Mouse (Mus musculus): ENCODE data around the gene Mansc4.

The Mansc4 gene

GRCm38 (mm10) chr6:147088517-147088916 lies 1.7 kb upstream of the Mansc4 start:
- in situ Hi-C loops (cut with MboI; ENCODE audit: unreplicated experiment in 2 of 2), result loop anchor here (5.0 to 25.0 kb wide), 7 partner anchors 41 to 1999 kb away; partner anchors contain the start of genes Bhlhe41 (in 1 of the 2) and Lrmp (in 1 of the 2)

- in situ Hi-C loops (cut with MboI; ENCODE audit: unreplicated experiment in 2 of 2), result loop anchor here (5.0 to 25.0 kb wide), 7 partner anchors 40 to 2000 kb away; partner anchors contain the start of genes Bhlhe41 (in 1 of the 2) and Lrmp (in 1 of the 2)
These were observed 904 bp upstream of the Mansc4 start for GRCm38 (mm10) chr6:147087736-147088135.

DNA sequence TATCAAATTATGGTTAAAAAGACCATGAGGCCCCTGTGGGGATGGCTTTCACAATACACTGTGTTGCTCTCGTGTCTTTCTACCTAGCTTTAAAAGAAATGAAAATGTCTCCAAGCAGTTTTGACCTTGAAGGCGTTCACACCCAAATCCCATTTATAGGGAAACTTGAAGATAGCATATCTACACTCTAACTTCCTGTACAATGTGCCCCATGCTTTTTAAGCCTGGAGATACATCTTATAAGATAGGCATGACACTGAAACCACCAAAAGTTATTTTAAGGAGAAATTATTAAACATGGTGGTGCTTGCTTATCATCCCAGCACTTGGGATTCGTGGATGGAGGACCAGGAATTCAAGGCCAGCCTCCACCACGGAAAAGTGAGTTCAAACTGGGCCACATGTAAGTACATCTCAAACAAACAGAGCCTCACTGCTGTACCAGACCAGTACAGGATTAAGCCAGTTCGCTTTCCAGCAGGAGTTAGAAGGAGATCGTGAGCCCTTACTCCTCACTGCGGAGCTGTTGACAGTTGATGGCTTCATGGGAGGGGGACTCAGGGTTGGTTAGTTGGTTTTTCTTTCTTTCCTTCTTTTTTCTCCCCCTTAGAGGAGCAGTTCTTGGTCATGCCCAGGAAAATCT lies 1.3 kb downstream of the Mansc4 start:
- in situ Hi-C loops (cut with MboI; ENCODE audit: unreplicated experiment in 2 of 2), result loop anchor here (5.0 to 25.0 kb wide), 7 partner anchors 38 to 2002 kb away; partner anchors contain the start of genes Bhlhe41 (in 1 of the 2) and Lrmp (in 1 of the 2)

- in situ Hi-C loops (cut with MboI; ENCODE audit: unreplicated experiment in 2 of 2), result loop anchor here (25.0 kb wide), 6 partner anchors 418 to 2007 kb away; partner anchors contain the start of genes Bhlhe41 (in 1 of the 2) and Lrmp (in 1 of the 2)
These were observed 6.9 kb downstream of the Mansc4 start for GRCm38 (mm10) chr6:147079919-147080318.

- in situ Hi-C loops (cut with MboI; ENCODE audit: unreplicated experiment in 2 of 2), result loop anchor here (25.0 kb wide), 6 partner anchors 415 to 2010 kb away; partner anchors contain the start of genes Bhlhe41 (in 1 of the 2) and Lrmp (in 1 of the 2)
These were observed 10.0 kb downstream of the Mansc4 start for GRCm38 (mm10) chr6:147076878-147077277.

DNA sequence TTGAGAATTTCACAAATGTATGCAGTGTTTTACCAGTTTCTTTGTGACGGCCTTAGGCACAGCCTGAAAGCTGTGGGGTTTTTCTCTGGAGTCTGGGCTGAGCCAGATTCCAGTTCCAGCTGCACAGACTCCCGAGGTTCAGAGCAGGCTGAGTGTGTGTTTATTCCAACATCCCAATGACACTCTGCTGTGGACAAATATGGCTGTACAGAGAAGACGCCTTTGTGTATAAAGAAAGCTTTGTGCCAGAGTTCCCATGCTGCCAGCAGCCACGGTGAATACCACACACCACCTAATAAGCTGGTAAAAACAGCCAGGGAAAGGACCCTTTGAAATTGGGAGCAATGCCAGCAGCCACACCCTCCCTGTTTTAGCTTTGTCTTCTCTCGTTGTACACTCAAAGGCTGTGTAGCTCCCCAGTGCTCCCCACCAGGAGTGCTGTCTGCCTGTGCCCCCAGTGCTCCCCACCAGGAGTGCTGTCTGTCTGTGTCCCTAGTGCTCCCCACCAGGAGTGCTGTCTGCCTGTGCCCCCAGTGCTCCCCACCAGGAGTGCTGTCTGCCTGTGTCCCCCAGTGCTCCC lies 10.9 kb downstream of the Mansc4 start:
- in situ Hi-C loops (cut with MboI; ENCODE audit: unreplicated experiment in 2 of 2), result loop anchor here (25.0 kb wide), 6 partner anchors 414 to 2011 kb away; partner anchors contain the start of genes Bhlhe41 (in 1 of the 2) and Lrmp (in 1 of the 2)

GRCm38 (mm10) chr6:147064944-147065261 lies 21.9 kb downstream of the Mansc4 start:
- in situ Hi-C loops (cut with MboI; ENCODE audit: unreplicated experiment in 2 of 2), result no loop called here

DNA sequence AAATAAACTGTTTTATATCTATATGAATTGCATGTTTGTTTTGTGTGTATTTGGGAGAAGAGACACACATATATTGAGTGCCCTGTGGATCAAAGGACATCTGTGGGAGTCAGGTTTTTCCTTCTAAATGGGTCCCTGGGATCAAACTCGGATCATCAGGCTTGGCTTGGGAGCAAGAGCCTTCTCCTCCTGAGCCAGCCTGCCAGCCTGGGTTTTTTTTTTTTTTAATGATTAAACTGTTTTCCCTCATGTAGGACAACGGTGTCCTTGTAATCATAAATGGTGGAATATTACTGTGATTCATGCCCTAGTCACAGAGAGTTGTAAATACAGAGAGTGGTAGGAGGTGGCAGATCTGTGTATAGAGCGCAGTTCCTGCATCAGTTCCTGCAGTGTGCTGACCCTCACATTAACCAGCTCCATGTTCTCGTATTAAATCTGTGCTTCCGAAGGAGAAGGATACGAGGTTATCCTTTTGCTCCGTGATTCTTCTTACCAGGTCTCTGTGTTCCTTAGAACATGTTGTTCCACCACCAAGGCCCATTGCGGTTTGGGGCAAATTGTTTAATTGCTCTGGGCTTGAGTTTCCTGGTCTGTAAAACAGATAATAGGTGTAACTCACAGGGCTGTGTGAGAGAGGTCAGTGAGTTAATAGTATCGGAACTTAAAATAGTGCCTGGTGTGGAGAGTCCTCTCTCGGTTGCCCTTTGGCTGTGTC lies 22.4 kb downstream of the Mansc4 start:
- in situ Hi-C loops (cut with MboI; ENCODE audit: unreplicated experiment in 2 of 2), result no loop called here

- in situ Hi-C loops (cut with MboI; ENCODE audit: unreplicated experiment in 2 of 2), result no loop called here
These were observed 24.1 kb downstream of the Mansc4 start for GRCm38 (mm10) chr6:147062694-147063093.

DNA sequence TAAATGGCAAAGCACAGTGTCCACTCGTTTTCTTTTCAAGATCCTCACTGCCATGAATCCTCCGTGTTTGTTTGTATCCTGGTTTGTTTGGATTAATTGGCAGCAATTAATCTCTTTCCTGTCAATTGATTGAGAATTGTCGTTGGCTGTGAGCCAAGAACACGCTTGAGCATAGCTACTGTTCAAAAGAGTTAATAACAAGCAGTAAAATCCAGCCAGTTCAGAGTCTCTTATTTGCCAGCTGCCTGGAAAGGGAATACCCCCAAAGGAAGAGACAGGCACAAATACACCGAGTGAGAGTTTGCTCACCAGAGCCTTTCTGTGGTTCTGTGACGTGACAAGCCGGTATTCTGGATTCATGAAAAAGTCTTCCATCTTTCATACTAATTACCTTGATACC lies 24.8 kb downstream of the Mansc4 start:
- in situ Hi-C loops (cut with MboI; ENCODE audit: unreplicated experiment in 2 of 2), result no loop called here

DNA sequence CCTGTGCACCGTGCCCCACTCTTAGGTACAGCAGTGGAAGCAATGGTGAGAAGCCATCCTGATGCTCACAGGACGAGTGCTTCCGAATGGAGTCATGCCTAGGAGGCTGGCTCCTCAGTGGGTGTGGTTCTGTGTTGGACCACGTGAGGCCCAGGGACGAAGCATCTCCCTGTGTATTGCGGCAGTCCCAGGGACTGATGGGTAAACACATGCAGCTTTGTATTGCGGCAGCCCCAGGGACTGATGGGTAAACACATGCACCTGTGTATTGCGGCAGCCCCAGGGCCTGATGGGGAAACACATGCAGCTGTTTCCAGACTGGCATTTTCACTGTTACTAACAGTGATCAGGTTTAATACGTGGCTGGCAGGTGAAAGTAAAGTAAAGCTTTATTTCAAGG lies 25.2 kb downstream of the Mansc4 start:
- in situ Hi-C loops (cut with MboI; ENCODE audit: unreplicated experiment in 2 of 2), result no loop called here

- in situ Hi-C loops (cut with MboI; ENCODE audit: unreplicated experiment in 2 of 2), result no loop called here
These were observed 27.5 kb downstream of the Mansc4 start for GRCm38 (mm10) chr6:147059326-147059725.

GRCm38 (mm10) chr6:147055374-147055977 lies 31.4 kb downstream of the Mansc4 start:
- in situ Hi-C loops (cut with MboI; ENCODE audit: unreplicated experiment in 2 of 2), result no loop called here

DNA sequence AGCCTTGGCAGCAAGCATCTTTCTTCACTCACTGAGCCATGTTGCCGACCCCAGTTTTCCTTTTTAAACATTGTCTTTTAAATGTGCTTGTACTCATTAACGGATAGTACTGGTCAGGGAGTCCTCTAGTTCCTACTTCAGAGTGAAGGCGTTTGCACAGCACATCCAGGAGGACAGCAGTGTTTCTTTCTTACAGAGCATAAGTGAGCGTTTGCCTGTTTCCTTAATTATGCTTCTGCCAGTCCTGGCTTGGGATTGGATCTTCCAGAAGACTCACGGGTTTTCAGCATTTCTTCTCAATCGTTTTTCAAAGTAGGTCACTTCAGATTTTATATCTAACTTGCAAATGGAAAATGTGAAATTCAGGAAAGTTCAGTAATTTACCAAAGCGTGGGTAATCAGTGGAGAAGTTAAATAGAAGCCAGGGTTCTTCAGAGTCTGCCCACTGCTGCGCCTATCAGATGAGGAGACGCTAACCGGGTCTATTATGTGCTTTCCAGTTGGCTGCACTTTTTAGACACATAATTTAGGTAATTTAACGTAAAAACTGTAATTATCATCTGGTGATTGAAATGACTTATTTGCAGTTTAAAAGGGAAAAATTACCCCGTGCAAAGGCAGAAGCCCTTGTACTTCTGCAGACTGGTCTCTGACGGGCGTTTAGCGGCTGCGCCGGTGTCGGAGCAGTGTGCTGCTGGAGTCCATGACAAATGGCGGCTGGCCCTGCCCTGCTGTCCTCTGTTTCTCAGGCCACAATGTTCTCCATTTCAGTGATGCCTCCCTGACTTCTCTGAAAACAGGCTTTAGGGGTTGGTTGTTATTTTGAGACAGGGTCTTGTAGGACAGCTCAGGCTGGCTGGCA lies 32.8 kb downstream of the Mansc4 start:
- in situ Hi-C loops (cut with MboI; ENCODE audit: unreplicated experiment in 2 of 2), result no loop called here

GRCm38 (mm10) chr6:147052440-147052839 lies 34.4 kb downstream of the Mansc4 start:
- in situ Hi-C loops (cut with MboI; ENCODE audit: unreplicated experiment in 2 of 2), result no loop called here

DNA sequence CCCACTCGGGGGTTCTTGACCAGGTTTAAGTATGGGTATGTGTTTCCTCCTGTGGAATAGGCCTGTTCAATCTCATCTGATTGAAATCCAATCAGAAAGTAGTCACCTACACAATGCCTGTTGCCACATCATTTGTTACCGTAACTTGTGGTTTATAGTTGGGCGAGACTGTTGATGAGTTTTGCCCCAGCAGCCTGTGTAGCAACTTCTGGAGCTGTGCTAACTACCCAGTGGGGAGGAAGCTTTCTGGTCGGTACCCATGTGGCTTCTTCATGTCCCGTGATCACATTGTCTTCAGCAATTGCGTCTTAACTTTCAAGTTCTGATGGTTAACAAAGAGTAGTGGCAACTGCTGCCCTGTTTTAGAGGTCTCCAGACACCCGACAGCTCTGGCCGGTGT lies 35.2 kb downstream of the Mansc4 start:
- in situ Hi-C loops (cut with MboI; ENCODE audit: unreplicated experiment in 2 of 2), result no loop called here

DNA sequence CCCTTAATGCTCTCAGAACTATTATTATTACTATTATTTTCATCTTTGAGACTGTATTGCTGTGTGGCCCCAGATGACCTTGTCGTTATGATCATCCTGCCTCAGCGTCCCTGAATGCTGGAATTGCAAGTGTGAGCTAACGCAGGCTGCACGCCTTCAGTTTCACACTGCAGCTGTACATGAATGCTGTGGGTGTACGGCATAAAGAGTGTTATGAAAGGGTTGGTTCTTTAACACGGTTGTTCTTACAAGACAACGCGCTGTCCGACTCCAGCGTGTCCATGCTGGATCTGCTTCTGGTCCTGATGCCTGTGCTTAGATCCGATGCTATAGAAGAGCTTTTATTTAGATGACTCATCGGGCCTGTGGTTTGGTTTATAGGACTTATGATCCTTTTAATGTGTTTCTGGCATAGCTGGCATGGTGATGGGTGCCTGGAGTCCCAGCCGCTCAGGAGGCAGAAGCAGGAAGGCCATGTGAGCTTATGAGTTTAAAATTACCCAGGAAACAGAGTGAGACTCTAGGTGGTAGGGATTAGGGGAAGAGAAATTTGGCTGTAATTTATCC lies 37.5 kb downstream of the Mansc4 start:
- in situ Hi-C loops (cut with MboI; ENCODE audit: unreplicated experiment in 2 of 2), result loop anchor here (5.0 kb wide), 1 partner anchor 38 kb away; the partner anchor contains the start of gene Mansc4 (in 2 of the 2)

GRCm38 (mm10) chr6:147043633-147044032 lies 43.2 kb downstream of the Mansc4 start:
- in situ Hi-C loops (cut with MboI; ENCODE audit: unreplicated experiment in 2 of 2), result no loop called here
